Mouse (Mus musculus) T-cell, adult 2 months (primary cell): ENCODE measurements around the gene Fosl2.

Experiments
- DNase-seq: peaks from one replicate; pipeline ENCODE4 v3.0.0; 2022; ENCODE audit warnings: low spot score

The Fosl2 gene

GRCm38 (mm10) chr5:32135336-32136206 lies at the start of gene Fosl2:
TSS of gene Fosl2 (plus strand) at chr5:32135801.
- DNase-seq, result peak; percentile 96

- no peak for DNase-seq
Observed at GRCm38 (mm10) chr5:32085971-32086370, 49.6 kb upstream of the Fosl2 start.

GRCm38 (mm10) chr5:32086526-32087090 lies 49.0 kb upstream of the Fosl2 start:
- no peak for DNase-seq

- no peak for DNase-seq
Observed at GRCm38 (mm10) chr5:32089481-32089880, 46.1 kb upstream of the Fosl2 start.

- DNase-seq, result no peak
Observed at GRCm38 (mm10) chr5:32092281-32092680, 43.3 kb upstream of the Fosl2 start.

GRCm38 (mm10) chr5:32098691-32099090 lies 36.9 kb upstream of the Fosl2 start:
- no peak for DNase-seq

GRCm38 (mm10) chr5:32102484-32102883 lies 33.1 kb upstream of the Fosl2 start:
- DNase-seq, result no peak

GRCm38 (mm10) chr5:32102971-32103431 lies 32.6 kb upstream of the Fosl2 start:
- DNase-seq, result no peak

- DNase-seq, result no peak
Observed at GRCm38 (mm10) chr5:32103545-32103944, 32.1 kb upstream of the Fosl2 start.

- DNase-seq, result peak; percentile 85
Observed at GRCm38 (mm10) chr5:32104119-32104990, 31.2 kb upstream of the Fosl2 start.

- DNase-seq, result no peak
Observed at GRCm38 (mm10) chr5:32106473-32107140, 29.0 kb upstream of the Fosl2 start.

- DNase-seq, result no peak
Observed at GRCm38 (mm10) chr5:32110651-32111050, 24.9 kb upstream of the Fosl2 start.

- no peak for DNase-seq
Observed at GRCm38 (mm10) chr5:32112206-32112916, 23.2 kb upstream of the Fosl2 start.

GRCm38 (mm10) chr5:32120901-32121376 lies 14.7 kb upstream of the Fosl2 start:
- no peak for DNase-seq

- no peak for DNase-seq
Observed at GRCm38 (mm10) chr5:32121936-32122335, 13.7 kb upstream of the Fosl2 start.

- no peak for DNase-seq
Observed at GRCm38 (mm10) chr5:32122363-32122762, 13.2 kb upstream of the Fosl2 start.

GRCm38 (mm10) chr5:32124957-32125356 lies 10.6 kb upstream of the Fosl2 start:
- no peak for DNase-seq

- DNase-seq, result no peak
Observed at GRCm38 (mm10) chr5:32127226-32127625, 8.4 kb upstream of the Fosl2 start.

- no peak for DNase-seq
Observed at GRCm38 (mm10) chr5:32127927-32128326, 7.7 kb upstream of the Fosl2 start.

GRCm38 (mm10) chr5:32132971-32133501 lies 2.6 kb upstream of the Fosl2 start:
- DNase-seq, result peak; percentile 62

- DNase-seq, result peak; percentile 86
Observed at GRCm38 (mm10) chr5:32133549-32134004, 2.0 kb upstream of the Fosl2 start.
